In genomic region chr17:71245133-71245532, GRCm38 (mm10) we compare ENCODE assay signal across 34 mouse cellular contexts.
"Had no signal": no experiment of that assay in that cellular context is flagged by ENCODE, and none has a peak within 500 bp of the region (broad histone marks: within the 10 kb centered on the region; RNA-seq: fewer than 3 reads in every experiment).

No protein-coding gene starts in this region.

- DNase-seq: heart, postnatal 14 days; heart, postnatal 36 days; heart, postnatal 4 days; kidney, adult 11 months; kidney, adult 18-20 months; kidney, adult 2 months; kidney, adult 8-10 months; kidney, adult 9 months; kidney, postnatal 10 days; kidney, postnatal 14 days; kidney, postnatal 25 days; kidney, postnatal 36 days; kidney, postnatal 4 days; layer of hippocampus, adult 9-11 months; layer of hippocampus, postnatal 36 days had no signal

- H3K4me1 ChIP-seq: hindbrain, embryonic 10.5 days; hindbrain, embryonic 12.5 days; hindbrain, embryonic 13.5 days; hindbrain, embryonic 15.5 days; intestine, embryonic 15.5 days had no signal

- H3K9me3 ChIP-seq: heart, embryonic 10.5 days; heart, embryonic 12.5 days; heart, embryonic 13.5 days; heart, embryonic 15.5 days; hindbrain, embryonic 10.5 days; hindbrain, embryonic 12.5 days; hindbrain, embryonic 13.5 days; hindbrain, embryonic 15.5 days; intestine, embryonic 15.5 days; kidney, embryonic 15.5 days had no signal

- H3K27ac ChIP-seq: heart, embryonic 10.5 days; heart, embryonic 13.5 days; heart, embryonic 15.5 days; hindbrain, embryonic 10.5 days; hindbrain, embryonic 12.5 days; hindbrain, embryonic 13.5 days; hindbrain, embryonic 14.5 days; hindbrain, embryonic 15.5 days; hindbrain, postnatal 0 days; intestine, embryonic 15.5 days; kidney, embryonic 15.5 days; kidney, postnatal 0 days; layer of hippocampus, adult 2 months had no signal

- ATAC-seq: hindbrain, embryonic 16.5 days; hindbrain, postnatal 0 days; inflammation-experienced regulatory T-cells, adult 6 months; intestine, embryonic 15.5 days; intestine, embryonic 16.5 days; intestine, postnatal 0 days had no signal

- H3K27me3 ChIP-seq: heart, embryonic 12.5 days; heart, embryonic 13.5 days; heart, embryonic 15.5 days; hindbrain, embryonic 12.5 days; hindbrain, embryonic 13.5 days; hindbrain, embryonic 15.5 days; intestine, embryonic 15.5 days; kidney, embryonic 15.5 days had no signal

- H3K4me3 ChIP-seq: heart, embryonic 10.5 days; heart, embryonic 12.5 days; heart, embryonic 13.5 days; heart, embryonic 15.5 days; hindbrain, embryonic 10.5 days; hindbrain, embryonic 12.5 days; hindbrain, embryonic 13.5 days; hindbrain, embryonic 15.5 days; intestine, embryonic 15.5 days; kidney, embryonic 15.5 days; layer of hippocampus, adult 2 months had no signal

- H3K4me2 ChIP-seq: heart, embryonic 11.5 days; heart, embryonic 12.5 days; heart, embryonic 13.5 days; heart, embryonic 15.5 days; hindbrain, embryonic 12.5 days; hindbrain, embryonic 13.5 days; hindbrain, embryonic 14.5 days; hindbrain, embryonic 15.5 days; intestine, embryonic 15.5 days; kidney, embryonic 15.5 days had no signal

- H3K9ac ChIP-seq: heart, embryonic 12.5 days; heart, embryonic 13.5 days; heart, embryonic 15.5 days; hindbrain, embryonic 12.5 days; hindbrain, embryonic 13.5 days; hindbrain, embryonic 14.5 days; hindbrain, embryonic 15.5 days; intestine, embryonic 15.5 days; kidney, embryonic 15.5 days had no signal
